In the genomic region with DNA sequence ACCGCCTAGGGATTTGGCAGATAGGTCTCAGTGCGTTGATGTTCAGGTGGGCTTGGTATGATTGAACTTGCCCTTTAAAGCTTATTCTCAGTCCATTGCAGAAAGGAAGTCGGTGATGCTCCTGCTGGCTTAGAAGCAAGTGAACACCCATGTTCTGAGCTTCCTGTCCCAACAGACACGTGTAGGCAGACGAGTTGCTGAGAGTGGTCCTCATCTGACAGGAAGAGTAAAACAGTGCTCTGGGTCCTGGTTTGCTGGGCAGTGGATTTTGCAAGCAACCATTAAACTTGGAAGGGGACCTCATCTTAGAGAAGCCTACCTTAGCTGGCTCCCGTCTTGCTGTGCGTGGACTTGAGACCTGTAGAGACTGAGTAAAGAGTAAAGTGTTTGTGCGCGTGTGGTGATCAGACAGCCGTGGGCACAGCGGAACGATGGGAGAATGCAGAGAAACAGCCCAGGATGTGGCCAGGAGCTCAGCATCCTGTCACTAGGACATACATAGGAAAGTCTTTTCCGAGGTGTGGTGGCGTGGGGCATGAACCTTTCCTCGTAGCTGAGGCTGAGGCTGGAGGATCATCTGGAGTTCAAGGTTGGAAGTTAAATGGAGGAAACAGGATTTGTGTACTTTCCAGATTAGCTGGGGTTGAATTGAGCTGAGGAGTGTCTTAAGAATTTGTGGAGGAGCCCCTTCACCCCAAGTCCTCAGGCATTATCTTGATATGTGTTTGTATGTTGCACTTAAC, we compare ENCODE assay signal across 12 mouse cellular contexts. TPM values are rescaled to one million over a fixed set of nuclear protein-coding genes. Genes with fewer than 3 reads are reported as not detected.
DNase-seq lines count a peak whose midpoint lies in the region; ATAC-seq and TF ChIP-seq lines count a peak whose summit lies in the region.
"Had no signal": no experiment of that assay in that cellular context is flagged by ENCODE, and none has a peak within 500 bp of the region (broad histone marks: within the 10 kb centered on the region; RNA-seq: fewer than 3 reads in every experiment).

No protein-coding gene starts in this region.

- peak overlapping the region; percentile 11; the same call in 1 of the 2 replicates for H3K4me2 ChIP-seq in limb, embryonic 13.5 days (replicated peaks)
- H3K4me2 ChIP-seq in forebrain, embryonic 15.5 days (replicated peaks), result no peak overlapping the region
- H3K4me2 ChIP-seq in midbrain, postnatal 0 days (ENCODE audit: low read depth, low read length, poor library complexity, severe bottlenecking), result no peak overlapping the region

- TF ChIP-seq CTCF in lung, adult 2 months (IDR thresholded peaks at IDR 0.05; ENCODE audit: insufficient read depth, low read length), result no peak
- TF ChIP-seq CTCF in ES-Bruce4 (IDR thresholded peaks at IDR 0.05; ENCODE audit: low read depth, low read length), result no peak
- no peak for TF ChIP-seq CTCF in midbrain, postnatal 0 days (IDR thresholded peaks at IDR 0.05)

- WGBS in lung, adult 2 months, result 40% methylated on average over 15 of the region's 15 CpGs
- 63% methylated on average over 15 of the region's 15 CpGs for WGBS in limb, embryonic 13.5 days
- 79% methylated on average over 15 of the region's 15 CpGs for WGBS in forebrain, embryonic 15.5 days
- WGBS in midbrain, postnatal 0 days, result 79% methylated on average over 15 of the region's 15 CpGs

- peak overlapping the region; percentile 20; the same call in 1 of the 2 replicates for H3K27ac ChIP-seq in ES-Bruce4 (ENCODE audit: insufficient read depth, low read length)
- 0 out of 2 replicates have a peak overlapping the region, but pooled peaks have one; percentile 48 for H3K27ac ChIP-seq in limb, embryonic 13.5 days
- no peak overlapping the region for H3K27ac ChIP-seq in forebrain, embryonic 15.5 days (replicated peaks)
- H3K27ac ChIP-seq in midbrain, postnatal 0 days (ENCODE audit: low read depth, low read length), result no peak overlapping the region

- H3K4me1 ChIP-seq in lung, adult 2 months (ENCODE audit: control insufficient read depth, insufficient read depth, low read length), result peaks cover 49% of the 10 kb centered on the region
- H3K4me1 ChIP-seq in ES-Bruce4 (ENCODE audit: control insufficient read depth, insufficient read depth, low read length), result peaks cover 7% of the 10 kb centered on the region
- H3K4me1 ChIP-seq in limb, embryonic 13.5 days, result peaks cover 85% of the 10 kb centered on the region
- peaks cover 52% of the 10 kb centered on the region for H3K4me1 ChIP-seq in forebrain, embryonic 15.5 days
- H3K4me1 ChIP-seq in midbrain, postnatal 0 days (ENCODE audit: insufficient read depth, low read length), result peaks cover 3% of the 10 kb centered on the region; the same call in 1 of the 2 replicates

- no peak for TF ChIP-seq POLR2A in lung, adult 2 months (IDR thresholded peaks at IDR 0.05; ENCODE audit: borderline replicate concordance, extremely low read depth, low read depth, low read length)
- TF ChIP-seq POLR2A in ES-Bruce4 (IDR thresholded peaks at IDR 0.05; ENCODE audit: insufficient read depth, low read length), result no peak

- H3K9me3 ChIP-seq in ES-Bruce4 (replicated peaks; ENCODE audit: control insufficient read depth, insufficient read depth, low read length, poor library complexity, severe bottlenecking), result no peaks in the 10 kb centered on the region
- H3K9me3 ChIP-seq in limb, embryonic 13.5 days, result no peaks in the 10 kb centered on the region
- H3K9me3 ChIP-seq in forebrain, embryonic 15.5 days, result no peaks in the 10 kb centered on the region
- H3K9me3 ChIP-seq in midbrain, postnatal 0 days (ENCODE audit: low read length), result no peaks in the 10 kb centered on the region

- no peaks in the 10 kb centered on the region for H3K27me3 ChIP-seq in ES-Bruce4 (ENCODE audit: control insufficient read depth, insufficient read depth, low read length, poor library complexity, severe bottlenecking)
- H3K27me3 ChIP-seq in limb, embryonic 13.5 days, result no peaks in the 10 kb centered on the region
- no peaks in the 10 kb centered on the region for H3K27me3 ChIP-seq in forebrain, embryonic 15.5 days
- no peaks in the 10 kb centered on the region for H3K27me3 ChIP-seq in midbrain, postnatal 0 days (ENCODE audit: insufficient read depth, low read length)

- TF ChIP-seq EP300 in ES-Bruce4 (IDR thresholded peaks at IDR 0.05; ENCODE audit: insufficient read depth, low read depth, low read length), result no peak

- intact Hi-C loops in heart, postnatal 14 days (cut with DNase I), result no loop called here

- no peak overlapping the region for H3K9ac ChIP-seq in ES-Bruce4 (ENCODE audit: low read depth, poor library complexity, severe bottlenecking)
- peak overlapping the region; percentile 54; the same call in 1 of the 2 replicates for H3K9ac ChIP-seq in limb, embryonic 13.5 days
- no peak overlapping the region for H3K9ac ChIP-seq in forebrain, embryonic 15.5 days (replicated peaks)
- no peak overlapping the region for H3K9ac ChIP-seq in midbrain, postnatal 0 days (replicated peaks; ENCODE audit: low read length, poor library complexity, severe bottlenecking)

- H3K4me3 ChIP-seq in lung, adult 2 months (replicated peaks; ENCODE audit: extremely low read depth, low read depth, low read length), result peak overlapping the region; percentile 2
- no peak overlapping the region for H3K4me3 ChIP-seq in ES-Bruce4 (ENCODE audit: low read depth, low read length)
- H3K4me3 ChIP-seq in limb, embryonic 13.5 days, result no peak overlapping the region
- no peak overlapping the region for H3K4me3 ChIP-seq in forebrain, embryonic 15.5 days
- no peak overlapping the region for H3K4me3 ChIP-seq in midbrain, postnatal 0 days (ENCODE audit: low read depth, low read length)

- ATAC-seq in limb, embryonic 13.5 days (ENCODE audit: low FRiP score, low read depth), result no peak
- no peak for ATAC-seq in forebrain, embryonic 15.5 days (replicated peaks)
- ATAC-seq in midbrain, postnatal 0 days (ENCODE audit: low FRiP score), result no peak

- no peak for DNase-seq in lung, adult 2 months
- no peak for DNase-seq in lung, postnatal 25 days (ENCODE audit: low spot score)
- DNase-seq in CD4-positive, CD25-positive, alpha-beta regulatory T cell, adult 2 months (ENCODE audit: low read depth, low spot score), result peak; percentile 62
- DNase-seq in midbrain, postnatal 0 days (ENCODE audit: low spot score), result no peak
- no peak for DNase-seq in heart, postnatal 14 days
- DNase-seq: adrenal gland, adult 2 months; gastrocnemius, postnatal 10 days; heart, postnatal 36 days; liver had no signal

- no peaks in the 10 kb centered on the region for H3K36me3 ChIP-seq in ES-Bruce4 (ENCODE audit: control insufficient read depth, insufficient read depth, low read length, poor library complexity, severe bottlenecking)
- H3K36me3 ChIP-seq in limb, embryonic 13.5 days, result peaks cover 2% of the 10 kb centered on the region
- H3K36me3 ChIP-seq in forebrain, embryonic 15.5 days, result peaks cover 2% of the 10 kb centered on the region; the same call in 1 of the 2 replicates
- H3K36me3 ChIP-seq in midbrain, postnatal 0 days (ENCODE audit: insufficient read depth, low read length), result no peaks in the 10 kb centered on the region

RNA-seq across cellular contexts. Expression of a gene that starts 6.7 kb away (rescaled TPM):
- polyA plus RNA-seq in lung, adult 2 months (2012; rRNA removed), result 45.8 and 57.2 TPM in 2 replicates
- polyA plus RNA-seq in ES-Bruce4 (2011; ENCODE audit: insufficient read depth, insufficient read length, low read depth, missing spikeins), result 27.7 and 27.8 TPM in 2 replicates
- polyA plus RNA-seq in limb, embryonic 13.5 days (2015; fragmentation: Nextera tagmentation; extraction: Ambion mirVana), result 6.1 and 7.1 TPM in 2 replicates
- 22.6 and 22.8 TPM in 2 replicates for polyA plus RNA-seq in forebrain, embryonic 15.5 days (2015; fragmentation: Nextera tagmentation; extraction: Ambion mirVana)
- 77.8 and 86.8 TPM in 2 replicates for total RNA-seq in midbrain, postnatal 0 days (2014; rRNA removed)
- polyA plus RNA-seq in midbrain, postnatal 0 days (2015; fragmentation: Nextera tagmentation; extraction: Ambion mirVana), result 15.2 and 15.8 TPM in 2 replicates
- 10 to 100 TPM; 14.5 to 14.7 TPM for total RNA-seq in heart, postnatal 14 days (2021)

RNA-seq across cellular contexts. Expression of a gene that starts 43.5 kb away (rescaled TPM):
- 36.6 and 58.8 TPM in 2 replicates for polyA plus RNA-seq in lung, adult 2 months (2012; rRNA removed)
- 8.6 and 9.6 TPM in 2 replicates for polyA plus RNA-seq in ES-Bruce4 (2011; ENCODE audit: insufficient read depth, insufficient read length, low read depth, missing spikeins)
- 5.7 and 6.0 TPM in 2 replicates for polyA plus RNA-seq in limb, embryonic 13.5 days (2015; fragmentation: Nextera tagmentation; extraction: Ambion mirVana)
- polyA plus RNA-seq in forebrain, embryonic 15.5 days (2015; fragmentation: Nextera tagmentation; extraction: Ambion mirVana), result 1.3 and 1.7 TPM in 2 replicates
- 6.3 and 7.7 TPM in 2 replicates for total RNA-seq in midbrain, postnatal 0 days (2014; rRNA removed)
- 1.8 and 1.9 TPM in 2 replicates for polyA plus RNA-seq in midbrain, postnatal 0 days (2015; fragmentation: Nextera tagmentation; extraction: Ambion mirVana)
- 10 to 100 TPM; 12.9 to 14.0 TPM for total RNA-seq in heart, postnatal 14 days (2021)

RNA-seq across cellular contexts. Expression of a gene that starts 52.2 kb away (rescaled TPM):
- polyA plus RNA-seq in lung, adult 2 months (2012; rRNA removed), result 672 and 695 TPM in 2 replicates
- polyA plus RNA-seq in ES-Bruce4 (2011; ENCODE audit: insufficient read depth, insufficient read length, low read depth, missing spikeins), result 2.7 and 2.9 TPM in 2 replicates
- polyA plus RNA-seq in limb, embryonic 13.5 days (2015; fragmentation: Nextera tagmentation; extraction: Ambion mirVana), result 9.6 TPM in 2 replicates
- 6.5 and 6.7 TPM in 2 replicates for polyA plus RNA-seq in forebrain, embryonic 15.5 days (2015; fragmentation: Nextera tagmentation; extraction: Ambion mirVana)
- 8.4 and 11.2 TPM in 2 replicates for total RNA-seq in midbrain, postnatal 0 days (2014; rRNA removed)
- 6.1 and 6.7 TPM in 2 replicates for polyA plus RNA-seq in midbrain, postnatal 0 days (2015; fragmentation: Nextera tagmentation; extraction: Ambion mirVana)
- 10 to 100 TPM; 28.5 to 31.5 TPM for total RNA-seq in heart, postnatal 14 days (2021)

Comparison
In these comparisons a context has a peak if more than half of its experiments do, and no peak if none do; other contexts are left out.
1. H3K27ac ChIP-seq: peak in ES-Bruce4 (single experiment) and limb, embryonic 13.5 days (single experiment); none in forebrain, embryonic 15.5 days (single experiment) and midbrain, postnatal 0 days (single experiment).
2. RNA of a gene that starts 52.2 kb away (polyA plus RNA-seq): 672 to 695 TPM in lung, adult 2 months; 9.6 TPM in limb, embryonic 13.5 days, 6.5 to 6.7 TPM in forebrain, embryonic 15.5 days, 6.1 to 6.7 TPM in midbrain, postnatal 0 days and 2.7 to 2.9 TPM in ES-Bruce4; every median in the first group is over 10 times any median in the second.